Mouse (Mus musculus) urinary bladder, postnatal 14 days (tissue): ENCODE measurements around the gene Gm42742.
A peak's percentile ranks its signal among the peaks of the same experiment; 100 is the strongest.

Source experiments
- DNase-seq: peaks from one replicate; pipeline ENCODE4 v3.0.0; 2021; ENCODE audit warnings: low spot score

The Gm42742 gene

DNA sequence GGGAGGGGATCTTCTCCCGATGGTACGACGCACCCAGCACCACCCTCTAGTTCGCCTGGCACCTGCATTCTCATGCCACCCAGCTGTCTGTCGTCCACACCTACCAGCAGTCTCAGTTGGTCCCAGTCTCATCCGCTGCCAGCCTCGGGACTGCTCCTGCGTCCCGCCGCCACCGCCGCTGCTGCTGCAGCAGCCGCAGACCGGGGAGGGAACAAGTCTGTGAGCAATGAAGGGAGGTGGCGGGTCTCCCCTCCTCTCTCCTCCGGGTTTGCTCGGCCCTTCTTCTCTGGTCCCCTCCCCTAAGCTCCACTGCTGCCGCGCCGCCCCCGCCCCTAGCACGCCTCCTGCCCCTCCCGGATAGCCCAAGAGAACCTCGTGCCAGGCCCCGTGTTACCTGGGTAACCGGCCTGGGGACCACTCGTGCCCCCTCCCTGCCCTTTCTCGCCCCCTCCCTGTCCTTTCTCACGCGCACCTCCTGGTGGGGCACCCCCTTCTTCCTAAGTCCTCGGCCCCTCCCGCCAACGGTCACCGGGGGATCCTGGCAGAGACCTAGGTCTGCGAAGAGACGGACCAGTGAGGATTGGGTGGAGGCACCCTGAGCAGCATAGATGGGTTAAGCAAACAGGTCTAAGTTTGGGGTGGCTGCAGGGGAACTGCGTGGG is at the start of gene Gm42742, which contains the start of gene Prrt2:
Gene Gm42742, minus strand, starts transcription at position 197 of the 662 bp plus-strand sequence.
Gene Prrt2, minus strand, starts transcription at position 311 of the 662 bp plus-strand sequence.
- peak; percentile 58 for DNase-seq

DNA sequence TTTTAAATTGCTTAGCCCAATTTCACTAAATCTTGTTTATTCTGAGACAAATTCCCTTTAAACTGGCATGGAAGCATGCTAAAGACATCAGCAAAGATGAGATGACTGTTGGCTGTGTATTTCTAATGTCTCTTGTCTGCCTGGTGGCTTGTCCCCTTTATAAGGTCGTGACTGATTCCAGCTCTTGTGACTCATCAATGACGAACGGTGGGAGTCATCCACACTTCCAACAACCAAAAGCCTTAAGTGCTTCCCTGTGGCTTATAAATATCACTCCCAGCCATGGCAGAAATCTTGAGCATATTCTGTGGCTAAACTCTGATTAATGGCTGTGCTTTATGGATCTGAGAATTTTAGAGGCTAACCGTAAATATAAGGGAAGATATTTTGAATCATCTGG is 45.4 kb upstream of the Gm42742 start:
- no peak for DNase-seq

GRCm38 (mm10) chr7:127065538-127065937 is 44.6 kb upstream of the Gm42742 start:
- DNase-seq = no peak

- DNase-seq = no peak
Measured at GRCm38 (mm10) chr7:127055026-127055585, 34.2 kb upstream of the Gm42742 start.

DNA sequence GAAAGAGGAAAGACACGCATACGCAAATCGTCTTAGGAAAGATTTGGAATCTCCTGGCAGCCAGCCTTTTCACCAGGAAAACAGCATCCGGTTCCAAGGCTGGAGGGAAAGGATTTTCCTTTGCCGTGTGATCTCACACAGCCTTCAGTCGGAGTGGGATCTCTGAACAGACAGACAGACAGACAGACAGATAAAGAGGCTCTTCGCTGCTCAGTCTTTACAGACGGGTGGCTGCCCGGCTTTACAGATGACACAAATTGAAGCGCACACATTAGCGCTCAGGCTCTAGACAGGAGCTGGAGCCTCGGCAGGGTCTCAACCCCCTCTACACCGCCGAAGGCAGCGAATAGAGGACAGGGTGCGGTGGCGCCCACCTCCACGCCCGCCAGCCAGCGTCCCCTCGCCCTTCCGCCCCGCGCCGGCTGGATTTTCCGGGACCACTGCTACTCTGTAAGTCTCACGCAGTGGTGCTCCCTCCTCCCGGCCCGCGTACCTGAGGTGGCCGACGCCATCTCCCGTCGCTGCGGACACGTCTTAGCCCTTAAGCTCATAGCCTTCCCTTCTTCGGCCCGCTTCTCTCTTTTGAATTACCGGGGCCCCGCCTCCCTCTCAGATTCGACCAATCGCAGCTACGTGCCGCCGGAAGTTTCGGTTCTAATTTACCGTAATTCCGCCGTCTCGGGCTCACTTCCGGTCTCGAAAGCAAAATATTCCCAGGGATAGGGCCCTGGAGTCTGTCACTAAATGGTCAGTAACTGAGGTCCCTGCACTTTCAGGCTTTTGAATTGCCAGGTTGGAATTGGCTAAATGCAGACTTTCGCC is 21.2 kb upstream of the Gm42742 start, which contains the start of gene Kif22:
Gene Kif22, minus strand, starts transcription at position 621 of the 822 bp plus-strand sequence.
- peak; percentile 90 for DNase-seq

DNA sequence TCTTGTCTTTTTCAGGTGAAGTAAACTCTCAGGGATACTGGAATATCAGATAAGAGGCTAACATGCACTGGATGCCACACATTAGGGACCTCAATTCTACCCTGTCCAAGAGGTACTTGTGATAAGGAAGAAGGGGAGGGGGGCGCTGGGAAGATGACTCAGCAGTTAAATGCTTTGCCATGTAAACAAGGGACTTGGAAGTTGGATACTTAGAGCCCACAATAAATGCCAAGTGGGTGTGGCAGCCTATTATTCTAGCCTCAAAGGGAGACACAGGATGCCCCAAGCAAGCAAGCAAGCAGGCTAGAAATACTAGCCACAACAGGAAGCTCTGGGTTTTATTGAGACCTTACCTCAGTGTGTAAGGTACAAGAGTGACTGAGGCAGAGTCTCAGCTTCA is 10.3 kb upstream of the Gm42742 start:
- no peak for DNase-seq

DNA sequence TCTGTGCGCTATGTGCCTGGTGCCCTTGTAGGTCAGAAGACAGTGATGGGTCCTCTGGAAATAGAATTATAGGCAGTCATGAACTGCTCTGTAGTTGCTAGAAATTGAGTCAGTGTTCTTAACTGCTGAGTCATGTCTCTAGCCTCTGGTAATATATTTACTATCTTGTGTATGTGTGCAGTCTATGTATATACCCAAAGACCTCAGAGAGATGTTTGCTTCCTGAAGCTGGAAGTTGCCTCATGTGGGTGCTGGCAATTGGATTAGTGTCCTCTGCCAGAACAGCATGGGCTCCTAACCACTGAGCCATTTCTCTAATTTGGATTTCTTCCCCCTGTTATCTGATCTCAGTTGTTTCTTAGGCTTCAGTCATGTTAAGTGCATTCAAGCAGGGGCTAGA is 9.3 kb upstream of the Gm42742 start:
- no peak for DNase-seq

DNA sequence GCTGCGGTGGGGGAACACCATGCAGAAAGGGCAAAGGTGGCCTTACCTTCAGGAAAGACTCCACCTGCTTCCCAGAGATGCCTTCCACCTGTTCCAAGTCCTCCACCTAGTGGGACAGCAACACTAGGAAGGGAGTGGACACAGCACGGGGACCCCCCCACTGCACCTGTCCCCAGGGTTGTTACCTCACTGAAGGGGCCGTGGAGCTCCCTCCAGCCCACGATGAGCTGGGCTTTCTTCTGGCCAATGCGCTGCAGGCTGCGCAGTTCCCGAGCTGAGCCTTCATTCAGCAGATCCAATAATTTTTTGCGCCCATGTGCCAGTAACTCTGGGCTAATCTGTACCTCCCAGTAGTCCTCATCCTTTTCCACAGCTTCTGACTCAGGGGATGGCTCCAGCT is 7.0 kb upstream of the Gm42742 start:
- no peak for DNase-seq

DNA sequence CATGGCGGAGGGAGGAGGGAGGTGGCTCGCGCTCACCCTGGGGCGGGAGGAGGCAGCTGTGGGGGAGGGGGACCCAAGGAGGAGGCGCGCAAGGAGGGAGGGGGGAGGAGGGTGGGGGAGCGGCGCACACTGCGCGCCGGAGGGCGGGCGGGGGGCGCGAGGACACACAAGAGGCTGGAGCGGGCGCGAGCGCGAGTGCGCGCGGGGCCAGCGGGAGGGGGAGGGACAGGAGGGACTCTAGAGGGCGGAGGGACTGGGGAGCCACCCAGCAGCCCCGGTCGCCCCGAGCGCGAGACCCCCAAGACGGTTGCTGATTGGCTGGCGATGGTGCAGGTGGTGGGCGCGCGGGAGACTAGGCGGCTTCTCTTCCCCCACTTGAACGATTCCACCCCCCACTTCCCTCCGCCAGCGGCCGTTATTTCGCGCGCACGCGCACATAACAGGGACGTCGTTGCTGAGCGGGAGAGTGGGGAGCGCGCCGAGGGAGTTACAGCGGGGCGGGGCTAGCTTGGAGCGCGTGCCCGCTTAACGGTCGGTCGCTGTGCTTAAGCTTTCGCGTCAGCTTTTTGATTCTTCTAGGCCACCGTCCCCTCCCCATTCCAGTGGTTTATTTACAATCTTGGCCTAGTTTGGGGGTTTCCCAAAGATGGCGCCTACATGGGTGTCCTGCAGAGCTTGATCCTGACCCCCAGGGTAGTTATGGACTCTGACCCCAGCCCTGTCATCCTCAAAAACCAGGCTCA is 6.3 kb upstream of the Gm42742 start, which contains the start of gene Maz:
Gene Maz, minus strand, starts transcription at position 54 of the 743 bp plus-strand sequence.
- DNase-seq = peak; percentile 99

DNA sequence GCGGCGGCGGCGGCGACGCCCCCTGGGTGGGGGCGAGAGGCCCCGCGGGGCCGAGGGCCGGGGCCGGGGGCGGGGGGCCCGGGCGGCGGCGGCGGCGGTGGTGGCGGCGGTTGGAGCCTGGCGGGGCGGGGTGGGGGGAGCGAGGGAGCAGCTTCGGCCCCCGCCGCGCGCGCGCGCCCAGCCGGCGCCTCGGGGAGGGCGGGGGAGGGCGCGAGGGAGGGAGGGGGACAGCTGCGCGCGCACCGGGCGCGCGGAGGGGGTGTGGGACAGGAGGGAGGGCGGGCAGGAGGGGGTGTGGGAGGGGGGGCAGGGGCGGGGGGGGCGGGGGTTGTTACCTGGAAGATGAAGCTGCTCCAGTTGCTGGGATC is 5.7 kb upstream of the Gm42742 start:
- DNase-seq = no peak

DNA sequence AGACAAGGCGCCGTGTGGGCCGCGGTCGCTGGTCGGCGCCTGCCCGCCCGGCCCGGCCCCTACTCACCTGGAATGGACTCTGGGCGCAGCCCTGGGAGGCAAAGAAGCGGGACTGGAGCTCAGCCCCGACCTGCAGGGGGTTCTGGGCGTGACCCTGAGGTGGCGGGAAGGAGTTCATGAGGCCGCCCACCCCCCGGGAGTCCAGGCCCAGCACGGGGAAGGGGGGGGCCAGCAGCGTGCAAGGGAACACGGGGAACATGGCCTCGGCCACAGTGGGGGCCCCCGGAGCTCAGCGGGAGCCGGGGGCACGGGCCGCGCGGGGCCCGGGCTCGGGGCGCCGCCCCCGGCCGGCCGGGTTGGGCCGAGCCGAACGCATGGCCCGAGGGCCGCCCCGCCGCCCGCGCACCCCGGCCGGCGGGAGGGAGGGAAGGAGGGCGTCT is 5.3 kb upstream of the Gm42742 start:
- peak; percentile 65 for DNase-seq

DNA sequence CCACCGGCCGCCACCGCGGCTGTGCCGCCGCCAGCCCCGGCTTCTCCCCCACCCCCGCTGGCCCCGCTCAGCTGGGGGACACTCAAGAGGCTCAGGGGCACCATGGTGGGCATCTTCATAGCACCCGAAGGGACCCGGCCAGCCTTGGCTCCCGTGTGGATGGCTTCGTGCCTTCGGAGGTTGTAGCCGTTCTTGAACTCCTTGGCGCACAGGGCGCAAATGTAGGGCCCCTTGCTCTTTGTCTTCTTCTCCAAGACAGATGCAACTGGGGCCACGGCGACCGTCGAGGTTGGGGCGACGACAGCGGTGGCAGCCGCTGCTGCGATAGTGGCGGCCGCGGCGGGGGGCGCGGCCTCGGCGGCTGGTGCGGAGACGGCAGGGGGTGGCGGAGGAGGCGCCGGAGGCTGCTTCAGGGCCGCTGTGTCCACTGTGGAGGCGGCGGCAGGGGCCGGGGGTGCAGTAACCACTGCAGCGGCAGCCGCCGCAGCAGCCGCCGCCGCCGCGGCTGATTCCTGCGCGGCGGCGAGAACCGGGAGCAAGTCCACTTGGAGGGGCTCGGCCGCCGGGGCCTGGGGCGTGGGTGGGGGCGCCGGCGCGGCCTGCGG is 4.8 kb upstream of the Gm42742 start:
- DNase-seq = peak; percentile 43

DNA sequence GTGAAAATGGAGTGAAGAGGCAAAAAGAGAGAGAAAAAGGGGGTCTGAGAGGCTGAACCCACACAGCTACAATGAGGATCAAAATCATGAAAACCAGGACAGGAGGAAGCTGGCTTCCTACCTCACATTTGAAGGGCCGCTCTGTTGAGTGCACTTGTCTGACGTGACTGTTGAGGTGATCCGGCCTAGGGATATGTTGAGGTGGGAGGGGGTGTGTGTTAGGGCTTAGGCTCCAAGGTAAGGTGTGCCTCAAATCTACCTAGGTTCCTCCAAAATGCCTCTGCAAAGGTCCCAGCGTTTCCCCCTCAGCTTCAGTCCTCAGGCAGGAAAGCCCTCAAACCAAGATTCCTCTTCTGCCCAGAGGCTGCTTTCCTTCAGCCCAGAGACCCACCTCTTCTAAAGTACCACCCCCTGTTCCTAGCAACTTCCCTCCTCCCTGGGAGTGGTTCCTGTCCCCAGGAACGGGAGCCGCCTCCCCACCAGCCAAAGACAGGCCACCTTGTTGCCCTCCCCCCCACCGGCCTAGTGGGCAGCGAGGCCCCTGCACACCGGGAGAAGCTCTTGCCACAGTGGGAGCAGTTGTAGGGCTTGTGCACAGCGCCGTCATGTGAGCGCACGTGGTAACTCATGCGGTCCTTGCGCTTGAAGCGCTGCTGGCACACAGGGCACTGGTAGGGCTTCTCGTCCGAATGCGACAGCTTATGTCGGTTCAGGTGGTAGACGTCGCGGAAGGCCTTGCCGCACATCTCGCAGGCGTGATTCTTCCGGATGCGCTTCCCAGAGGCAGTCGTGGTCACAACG is 4.1 kb upstream of the Gm42742 start:
- DNase-seq = peak; percentile 76

DNA sequence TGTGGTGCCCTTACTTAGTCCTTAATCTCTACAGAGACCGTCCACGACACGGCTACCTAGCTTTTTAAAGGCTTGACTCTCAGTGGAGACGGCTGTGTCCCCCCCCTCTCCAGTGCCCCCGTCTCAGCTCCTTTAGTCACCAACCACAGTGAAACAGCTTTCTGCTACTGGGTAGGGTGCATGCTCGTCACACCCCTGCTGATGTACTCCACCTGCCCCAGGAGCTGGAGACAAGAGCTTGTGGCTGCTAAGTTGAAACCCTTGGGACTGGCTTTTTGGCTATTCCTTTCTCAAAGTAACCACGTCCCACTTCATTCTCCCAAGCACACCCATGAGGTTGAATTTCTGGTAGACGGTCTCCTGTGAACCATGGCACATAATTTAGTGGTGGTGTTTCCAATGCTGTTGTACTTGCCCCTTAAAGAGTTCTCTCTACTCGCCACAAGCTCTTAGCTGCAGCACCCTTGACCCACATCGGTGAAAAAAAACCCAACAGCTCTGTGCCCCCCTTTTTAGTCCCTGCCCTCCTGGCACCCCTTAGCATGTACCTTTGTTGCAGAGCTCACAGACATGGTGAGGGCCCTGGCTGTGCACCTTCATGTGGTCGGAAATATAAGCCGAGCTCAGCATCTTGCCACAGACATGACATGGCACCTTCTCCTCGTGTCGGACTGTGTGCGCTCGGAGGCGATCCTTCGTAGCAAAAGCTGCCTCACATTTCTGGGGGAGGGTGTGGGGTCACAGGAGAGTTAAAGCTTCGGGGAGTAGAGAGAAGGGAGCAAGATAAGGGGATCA is 3.2 kb upstream of the Gm42742 start:
- no peak for DNase-seq

DNA sequence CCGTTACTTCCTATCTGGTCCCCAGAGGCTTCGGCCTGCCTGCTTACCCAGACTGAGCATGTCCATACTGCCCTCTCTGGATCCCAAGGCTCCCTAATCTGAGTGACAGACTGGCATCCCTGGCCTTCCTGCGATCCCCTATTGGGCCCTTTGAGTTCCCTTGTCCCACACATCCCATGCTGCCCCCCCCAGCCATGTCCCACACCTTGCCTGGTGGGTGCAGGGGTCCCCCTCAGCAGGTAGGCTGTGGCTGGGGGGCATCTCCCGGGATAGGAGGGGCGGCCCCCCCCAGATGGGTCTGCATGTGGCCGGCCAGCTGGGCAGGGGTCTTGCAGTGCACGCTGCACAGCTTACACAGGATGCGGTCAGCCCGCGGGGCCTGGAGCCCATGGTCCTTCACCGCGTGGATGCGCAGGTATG is 2.4 kb upstream of the Gm42742 start:
- DNase-seq = no peak

- no peak for DNase-seq
Measured at GRCm38 (mm10) chr7:127022528-127023271, 1.8 kb upstream of the Gm42742 start.

- DNase-seq = no peak
Measured at GRCm38 (mm10) chr7:127021563-127022527, 948 bp upstream of the Gm42742 start.

DNA sequence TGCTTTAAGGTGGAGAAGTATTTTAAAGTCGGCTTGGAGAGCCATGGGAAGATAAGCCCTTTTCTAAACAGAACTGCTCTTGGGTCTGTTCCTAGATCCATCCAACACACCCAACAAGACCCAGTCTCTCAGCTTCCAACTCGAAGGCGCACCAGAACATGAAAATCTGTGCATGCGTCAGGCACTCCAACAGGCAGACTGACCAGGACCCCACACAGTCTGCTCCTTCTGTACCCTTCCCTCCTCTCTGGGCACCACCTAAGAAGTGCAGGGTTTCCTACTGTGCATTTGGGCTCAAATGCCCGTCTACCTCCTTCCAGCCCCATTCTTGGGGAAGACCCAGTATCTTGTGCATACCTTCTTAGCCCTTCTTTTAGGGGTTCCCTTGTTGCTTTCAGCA is 406 bp downstream of the Gm42742 start:
- no peak for DNase-seq
